Mouse (Mus musculus) limb, embryonic 10.5 days (tissue): ENCODE results near the gene Gak. TPM values are rescaled to one million over a fixed set of nuclear protein-coding genes. Genes with fewer than 3 reads are reported as not detected.
"Not testable (repeated sequence)": the region's sequence is repeated elsewhere in the genome, so short reads cannot be mapped to it uniquely, and the experiment has no call there.

Experiments
- DNase-seq: peaks from one replicate; pipeline ENCODE4 v3.0.0-alpha.2; 2017; ENCODE audit warnings: low spot score
- H3K27ac ChIP-seq: fragments of 300-500 bp; sonication (generic); 2 replicates; pipeline ENCODE4 v1.5.1; 2016; ENCODE audit warnings: mild to moderate bottlenecking
- H3K27me3 ChIP-seq: fragments of 300-500 bp; sonication (generic); 2 replicates; pipeline ENCODE4 v1.6.1; 2016; ENCODE audit warnings: low read depth, mild to moderate bottlenecking; ENCODE audit not compliant: poor library complexity, severe bottlenecking
- H3K36me3 ChIP-seq: fragments of 300-500 bp; sonication (generic); 2 replicates; pipeline ENCODE4 v1.6.1; 2016; ENCODE audit warnings: mild to moderate bottlenecking, moderate library complexity
- H3K4me1 ChIP-seq: fragments of 300-500 bp; sonication (generic); 2 replicates; pipeline ENCODE4 v1.6.1; 2016
- H3K4me3 ChIP-seq: fragments of 300-500 bp; sonication (generic); 2 replicates; pipeline ENCODE4 v1.5.1; 2016; ENCODE audit warnings: mild to moderate bottlenecking, moderate library complexity
- H3K9me3 ChIP-seq: fragments of 300-500 bp; sonication (generic); replicated peaks from 2 replicates; pipeline ENCODE4 v1.6.1; 2016; ENCODE audit warnings: mild to moderate bottlenecking
- WGBS: fragments of 180-500 bp; shearing (Covaris S2); methylation state at CpG from one replicate; pipeline ENCODE4 v1.1.7; 2016; 5-methylcytosine and 5-hydroxymethylcytosine counted together
- polyA plus RNA-seq: library from polyadenylated mRNA; unstranded; fragments of >200 nt; fragmentation: Nextera tagmentation; extraction: Ambion mirVana; gene quantifications from 2 replicates; pipeline ENCODE4 v1.2.1, GENCODE M21; 2016

Gak gene
- polyA plus RNA-seq, 1 experiment from 2014 or later = 62.0 TPM

- 85% methylated on average over 5 of the region's 5 CpGs for WGBS
- Histone ChIP-seq H3K27me3 (no peaks in the 10 kb centered on the region), H3K9me3 (no peaks in the 10 kb centered on the region), H3K36me3 (peaks cover 94% of the 10 kb centered on the region), H3K27ac (no peak overlapping the region), H3K4me1 (no peaks in the 10 kb centered on the region), H3K4me3 (no peak overlapping the region)
- DNase-seq = no peak
Measured at GRCm38 (mm10) chr5:108651136-108651720, 21.7 kb upstream of the Gak start.

GRCm38 (mm10) chr5:108650341-108650740 lies 20.8 kb upstream of the Gak start:
- no peak overlapping the region for H3K4me3 ChIP-seq
- H3K9me3 ChIP-seq = no peaks in the 10 kb centered on the region
- 89% methylated on average over 7 of the region's 7 CpGs for WGBS
- peaks cover 93% of the 10 kb centered on the region for H3K36me3 ChIP-seq
- H3K27ac ChIP-seq = no peak overlapping the region
- H3K27me3 ChIP-seq = no peaks in the 10 kb centered on the region
- DNase-seq = no peak
- H3K4me1 ChIP-seq = no peaks in the 10 kb centered on the region

GRCm38 (mm10) chr5:108648937-108649576 lies 19.5 kb upstream of the Gak start:
- no peak overlapping the region for H3K27ac ChIP-seq
- peaks cover 88% of the 10 kb centered on the region for H3K36me3 ChIP-seq
- peak; percentile 18 for DNase-seq
- no peak overlapping the region for H3K4me3 ChIP-seq
- no peaks in the 10 kb centered on the region for H3K27me3 ChIP-seq
- H3K4me1 ChIP-seq = no peaks in the 10 kb centered on the region
- H3K9me3 ChIP-seq = no peaks in the 10 kb centered on the region
- WGBS = 89% methylated on average over 11 of the region's 11 CpGs

GRCm38 (mm10) chr5:108647820-108648465 lies 18.4 kb upstream of the Gak start:
- Histone ChIP-seq H3K4me1 (no peaks in the 10 kb centered on the region), H3K27ac (no peak overlapping the region), H3K4me3 (no peak overlapping the region), H3K9me3 (no peaks in the 10 kb centered on the region), H3K27me3 (no peaks in the 10 kb centered on the region), H3K36me3 (peaks cover 78% of the 10 kb centered on the region)
- WGBS = 89% methylated on average over 2 of the region's 2 CpGs
- DNase-seq = peak; percentile 15

- whole genome bisulfite sequencing = 91% methylated on average over 2 of the region's 2 CpGs
- H3K9me3 ChIP-seq = no peaks in the 10 kb centered on the region
- DNase-seq = peak; percentile 19
- no peak overlapping the region for H3K27ac ChIP-seq
- no peaks in the 10 kb centered on the region for H3K27me3 ChIP-seq
- H3K4me1 ChIP-seq = no peaks in the 10 kb centered on the region
- H3K4me3 ChIP-seq = no peak overlapping the region
- H3K36me3 ChIP-seq = peaks cover 71% of the 10 kb centered on the region
Measured at GRCm38 (mm10) chr5:108647311-108647710, 17.8 kb upstream of the Gak start.

GRCm38 (mm10) chr5:108646343-108646660 lies 16.7 kb upstream of the Gak start:
- H3K36me3 ChIP-seq = peaks cover 64% of the 10 kb centered on the region
- no peak overlapping the region for H3K27ac ChIP-seq
- H3K4me3 ChIP-seq = no peak overlapping the region
- H3K9me3 ChIP-seq = no peaks in the 10 kb centered on the region
- DNase-seq = peak; percentile 13
- WGBS = 94% methylated on average over 3 of the region's 3 CpGs
- H3K4me1 ChIP-seq = no peaks in the 10 kb centered on the region
- H3K27me3 ChIP-seq = no peaks in the 10 kb centered on the region

GRCm38 (mm10) chr5:108645651-108646342 lies 16.2 kb upstream of the Gak start:
- Histone ChIP-seq H3K27me3 (no peaks in the 10 kb centered on the region), H3K9me3 (no peaks in the 10 kb centered on the region), H3K4me3 (no peak overlapping the region), H3K27ac (no peak overlapping the region), H3K4me1 (no peaks in the 10 kb centered on the region), H3K36me3 (peaks cover 62% of the 10 kb centered on the region)
- 90% methylated on average over 9 of the region's 9 CpGs for WGBS
- peak; percentile 19 for DNase-seq

- DNase-seq = no peak
- no peak overlapping the region for H3K27ac ChIP-seq
- peaks cover 41% of the 10 kb centered on the region for H3K36me3 ChIP-seq
- H3K4me3 ChIP-seq = no peak overlapping the region
- H3K27me3 ChIP-seq = no peaks in the 10 kb centered on the region
- H3K9me3 ChIP-seq = no peaks in the 10 kb centered on the region
- 88% methylated on average over 2 of the region's 2 CpGs for WGBS
- no peaks in the 10 kb centered on the region for H3K4me1 ChIP-seq
Measured at GRCm38 (mm10) chr5:108643674-108644073, 14.1 kb upstream of the Gak start.

- no peak for DNase-seq
- no peaks in the 10 kb centered on the region for H3K9me3 ChIP-seq
Measured at GRCm38 (mm10) chr5:108636172-108636571, 6.6 kb upstream of the Gak start.

GRCm38 (mm10) chr5:108634088-108634487 lies 4.5 kb upstream of the Gak start:
- H3K4me1 ChIP-seq, H3K36me3 ChIP-seq, DNase-seq, H3K9me3 ChIP-seq, H3K27me3 ChIP-seq, H3K4me3 ChIP-seq, H3K27ac ChIP-seq: not testable (repeated sequence)
- WGBS = 92% methylated on average over 2 of the region's 3 CpGs

More at GRCm38 (mm10) chr5:108636172-108636571, 6.6 kb upstream of the Gak start:
- Histone ChIP-seq H3K27ac (no peak overlapping the region), H3K4me1 (no peaks in the 10 kb centered on the region), H3K36me3 (no peaks in the 10 kb centered on the region), H3K27me3 (no peaks in the 10 kb centered on the region), H3K4me3 (no peak overlapping the region)
- WGBS = 78% methylated on average over 4 of the region's 4 CpGs

- Histone ChIP-seq H3K36me3 (no peaks in the 10 kb centered on the region), H3K4me3 (no peak overlapping the region), H3K4me1 (peaks cover 12% of the 10 kb centered on the region), H3K27ac (no peak overlapping the region), H3K27me3 (no peaks in the 10 kb centered on the region), H3K9me3 (no peaks in the 10 kb centered on the region)
- DNase-seq = no peak
- 80% methylated on average over 4 of the region's 4 CpGs for WGBS
Measured at GRCm38 (mm10) chr5:108633676-108634075, 4.1 kb upstream of the Gak start.

- peak overlapping the region; percentile 96 for H3K4me3 ChIP-seq
- 3% methylated on average over 32 of the region's 32 CpGs for WGBS
- peaks cover 18% of the 10 kb centered on the region for H3K4me1 ChIP-seq
- no peaks in the 10 kb centered on the region for H3K27me3 ChIP-seq
- H3K9me3 ChIP-seq = no peaks in the 10 kb centered on the region
- no peak for DNase-seq
- peaks cover 7% of the 10 kb centered on the region for H3K36me3 ChIP-seq
- peak overlapping the region; percentile 93 for H3K27ac ChIP-seq
Measured at GRCm38 (mm10) chr5:108628891-108629633, 493 bp downstream of the Gak start.
